Mouse (Mus musculus) G1E (cell line): ENCODE results near the gene Pxn. TPM values are rescaled to one million over a fixed set of nuclear protein-coding genes. Genes with fewer than 3 reads are reported as not detected.

Experiments
- ATAC-seq: 2 replicates; pipeline ENCODE4 v1.8.0; 2016; ENCODE audit warnings: mild to moderate bottlenecking; ENCODE audit not compliant: insufficient number of reproducible peaks, poor library complexity, low FRiP score, severe bottlenecking; ENCODE audit errors: extremely low read depth
- DNase-seq: peaks from one replicate; pipeline ENCODE4 v3.0.0; 2012; ENCODE audit warnings: low spot score
- H3K27me3 ChIP-seq: 2 replicates; pipeline ENCODE4 v1.6.1; 2012; ENCODE audit warnings: mild to moderate bottlenecking, low read length, inconsistent platforms; ENCODE audit not compliant: insufficient read depth
- H3K36me3 ChIP-seq: replicated peaks from 2 replicates; pipeline ENCODE3; 2012; ENCODE audit warnings: mild to moderate bottlenecking, inconsistent platforms
- H3K4me1 ChIP-seq: 2 replicates; pipeline ENCODE4 v1.6.1; 2012; ENCODE audit warnings: low read depth, low read length, inconsistent platforms, mixed read lengths; ENCODE audit not compliant: insufficient read depth
- H3K4me3 ChIP-seq: 2 replicates; pipeline ENCODE4 v1.5.1; 2012; ENCODE audit warnings: low read depth, mild to moderate bottlenecking, inconsistent platforms, low read length, moderate library complexity, mixed read lengths
- H3K9me3 ChIP-seq: replicated peaks from 2 replicates; pipeline ENCODE4 v1.6.1; 2012; ENCODE audit warnings: inconsistent platforms
- CTCF ChIP-seq: IDR thresholded peaks from 2 replicates; pipeline ENCODE4 v1.5.1; 2012; ENCODE audit warnings: low read depth, low read length, inconsistent platforms, mixed read lengths
- GATA1 ChIP-seq: IDR thresholded peaks from 2 replicates; pipeline ENCODE4 v1.6.1; 2012; ENCODE audit warnings: borderline replicate concordance, low read length, inconsistent platforms, mixed read lengths
- GATA2 ChIP-seq: IDR thresholded peaks from 2 replicates; pipeline ENCODE4 v1.6.1; 2012; ENCODE audit warnings: low read depth, low read length, inconsistent platforms, borderline replicate concordance
- POLR2AphosphoS5 ChIP-seq: IDR thresholded peaks from 2 replicates; pipeline ENCODE4 v1.6.1; 2012; ENCODE audit warnings: low read depth, low read length, inconsistent platforms; ENCODE audit not compliant: insufficient replicate concordance
- TAL1 ChIP-seq: conservative IDR thresholded peaks from 2 replicates; pipeline ENCODE4 v1.6.1; 2012; ENCODE audit warnings: low read depth, low read length, inconsistent platforms, mixed read lengths
- polyA plus RNA-seq: library from polyadenylated mRNA; stranded (reverse); fragments of >175 nt; gene quantifications from 2 replicates; pipeline ENCODE4 v1.2.3, GENCODE M21; 2012
- total RNA-seq, 2 experiments: library from RNA; stranded (forward) in 1 of 2; stranded (reverse) in 1 of 2; fragments of 200-1000 nt in 1 of 2; fragments of >200 nt in 1 of 2; fragmentation: Nextera tagmentation in 1 of 2; gene quantifications; 2 replicates each; pipeline ENCODE4 v1.2.3; 2014 to 2017

Pxn gene
- total and polyA plus RNA-seq, 3 experiments = 14.2 to 62.9 (median 17.8) TPM

GRCm38 (mm10) chr5:115563771-115564585, 57.5 kb downstream of the Pxn start:
- H3K9me3 ChIP-seq = no peaks in the 10 kb centered on the region
- DNase-seq (no peak), ATAC-seq (no peak)
- H3K4me1 ChIP-seq = peaks cover 43% of the 10 kb centered on the region
- H3K27me3 ChIP-seq = no peaks in the 10 kb centered on the region
- no peak overlapping the region; the same call in 1 of the 2 replicates for H3K4me3 ChIP-seq
- no peak for TF ChIP-seq TAL1
- TF ChIP-seq GATA2 = no peak
- no peak; the same call in 1 of the 2 replicates for TF ChIP-seq POLR2AphosphoS5
- no peak for TF ChIP-seq CTCF
- H3K36me3 ChIP-seq = peaks cover 66% of the 10 kb centered on the region

- DNase-seq (peak; percentile 91), ATAC-seq (peak; percentile 54)
- H3K9me3 ChIP-seq = no peaks in the 10 kb centered on the region
- peaks cover 48% of the 10 kb centered on the region for H3K4me1 ChIP-seq
- peak within 1 kb of the TSS; percentile 93 for H3K4me3 ChIP-seq
- peaks cover 75% of the 10 kb centered on the region for H3K36me3 ChIP-seq
- no peaks in the 10 kb centered on the region for H3K27me3 ChIP-seq
- TF ChIP-seq CTCF (no peak), TAL1 (no peak), POLR2AphosphoS5 (no peak), GATA1 (no peak), GATA2 (no peak)
Measured at GRCm38 (mm10) chr5:115564737-115565393, 58.4 kb downstream of the Pxn start, which contains the start of gene Gcn1l1. Gcn1l1 (plus strand) TSS chr5:115565254.

- TF ChIP-seq GATA2 (no peak), GATA1 (no peak), TAL1 (no peak), POLR2AphosphoS5 (0 out of 2 replicates have a peak, but pooled peaks have one; percentile 31), CTCF (no peak)
- Histone ChIP-seq H3K9me3 (no peaks in the 10 kb centered on the region), H3K36me3 (peaks cover 75% of the 10 kb centered on the region), H3K4me3 (peak overlapping the region; percentile 93), H3K27me3 (no peaks in the 10 kb centered on the region), H3K4me1 (peaks cover 48% of the 10 kb centered on the region)
- DNase-seq = no peak
- no peak for ATAC-seq
Measured at GRCm38 (mm10) chr5:115565403-115565802, 58.9 kb downstream of the Pxn start.

- H3K4me1 ChIP-seq = peaks cover 44% of the 10 kb centered on the region
- DNase-seq = no peak
- no peaks in the 10 kb centered on the region for H3K9me3 ChIP-seq
- TF ChIP-seq CTCF (no peak), GATA1 (no peak)
- ATAC-seq = no peak
- H3K27me3 ChIP-seq = no peaks in the 10 kb centered on the region
- H3K36me3 ChIP-seq = peaks cover 78% of the 10 kb centered on the region
- H3K4me3 ChIP-seq = no peak overlapping the region
Measured at GRCm38 (mm10) chr5:115568681-115569080, 62.2 kb downstream of the Pxn start.

GRCm38 (mm10) chr5:115569308-115569707, 62.8 kb downstream of the Pxn start:
- H3K27me3 ChIP-seq = no peaks in the 10 kb centered on the region
- H3K9me3 ChIP-seq = no peaks in the 10 kb centered on the region
- H3K4me3 ChIP-seq = no peak overlapping the region
- H3K4me1 ChIP-seq = peaks cover 44% of the 10 kb centered on the region
- H3K36me3 ChIP-seq = peaks cover 79% of the 10 kb centered on the region
- no peak for DNase-seq
- ATAC-seq = no peak
- TF ChIP-seq TAL1 (no peak), GATA1 (no peak)

GRCm38 (mm10) chr5:115569721-115570120, 63.2 kb downstream of the Pxn start:
- DNase-seq = no peak
- no peak overlapping the region for H3K4me3 ChIP-seq
- TF ChIP-seq CTCF = no peak
- TF ChIP-seq TAL1 = no peak
- TF ChIP-seq GATA1 = no peak
- no peak for TF ChIP-seq POLR2AphosphoS5
- H3K36me3 ChIP-seq = peaks cover 82% of the 10 kb centered on the region
- peaks cover 46% of the 10 kb centered on the region for H3K4me1 ChIP-seq
- no peaks in the 10 kb centered on the region for H3K9me3 ChIP-seq
- no peaks in the 10 kb centered on the region for H3K27me3 ChIP-seq
- no peak for ATAC-seq
